19 mouse cellular contexts compared by ENCODE assay signal in genomic region chr1:36926246-36926645, GRCm38 (mm10). TPM values are rescaled to one million over a fixed set of nuclear protein-coding genes. Genes with fewer than 3 reads are reported as not detected.
DNase-seq lines count a peak whose midpoint lies in the region; ATAC-seq and TF ChIP-seq lines count a peak whose summit lies in the region.
"Had no signal": no experiment of that assay in that cellular context is flagged by ENCODE, and none has a peak within 500 bp of the region (broad histone marks: within the 10 kb centered on the region; RNA-seq: fewer than 3 reads in every experiment).

No protein-coding gene starts in this region.

- peak overlapping the region; percentile 15 to 48; a peak in 3 of 4 replicates for H3K27ac ChIP-seq in heart, embryonic 14.5 days (replicated peaks in 1 of 2; ENCODE audit: control insufficient read depth in 1 of 2, insufficient read depth in 1 of 2, low read depth in 2 of 2, low read length in 2 of 2)
- 0 out of 2 replicates have a peak overlapping the region, but pooled peaks have one; percentile 59 for H3K27ac ChIP-seq in intestine, embryonic 15.5 days
- peak overlapping the region; percentile 76 for H3K27ac ChIP-seq in intestine, postnatal 0 days (ENCODE audit: low read depth, low read length)
- peak overlapping the region; percentile 53; the same call in 1 of the 2 replicates for H3K27ac ChIP-seq in liver, postnatal 0 days (ENCODE audit: low read depth)
- H3K27ac ChIP-seq in forebrain, embryonic 16.5 days (ENCODE audit: low read length) = no peak overlapping the region
- H3K27ac ChIP-seq: forebrain, embryonic 13.5 days; limb, embryonic 13.5 days; macrophage; neural tube, embryonic 12.5 days had no signal

- DNase-seq in heart, postnatal 14 days = no peak
- DNase-seq in liver, postnatal 0 days = no peak
- no peak for DNase-seq in kidney, postnatal 25 days
- DNase-seq: adrenal gland, adult 8-10 months; cerebellum, adult 9-10 months; gastrocnemius, postnatal 14 days; kidney, adult 9 months; right cerebral cortex, postnatal 4 days; thymus, postnatal 14 days had no signal

- H3K9ac ChIP-seq in heart, embryonic 14.5 days (ENCODE audit: low read length) = no peak overlapping the region
- H3K9ac ChIP-seq in intestine, embryonic 15.5 days = no peak overlapping the region
- no peak overlapping the region for H3K9ac ChIP-seq in intestine, postnatal 0 days (ENCODE audit: low read depth, low read length)
- no peak overlapping the region for H3K9ac ChIP-seq in liver, postnatal 0 days (replicated peaks)
- no peak overlapping the region for H3K9ac ChIP-seq in forebrain, embryonic 16.5 days (replicated peaks; ENCODE audit: low read depth, low read length)
- H3K9ac ChIP-seq: forebrain, embryonic 13.5 days; limb, embryonic 13.5 days; neural tube, embryonic 12.5 days had no signal

- no peak for TF ChIP-seq CTCF in intestine, postnatal 0 days (IDR thresholded peaks at IDR 0.05; ENCODE audit: low read depth)
- TF ChIP-seq CTCF in liver, postnatal 0 days (IDR thresholded peaks at IDR 0.05; ENCODE audit: low read depth) = no peak

- H3K9me3 ChIP-seq in heart, embryonic 14.5 days (ENCODE audit: control insufficient read depth, low read length) = no peaks in the 10 kb centered on the region
- H3K9me3 ChIP-seq in intestine, embryonic 15.5 days = no peaks in the 10 kb centered on the region
- H3K9me3 ChIP-seq in intestine, postnatal 0 days (ENCODE audit: control insufficient read depth) = no peaks in the 10 kb centered on the region
- no peaks in the 10 kb centered on the region for H3K9me3 ChIP-seq in liver, postnatal 0 days (ENCODE audit: low read length)
- H3K9me3 ChIP-seq in forebrain, embryonic 16.5 days (ENCODE audit: control insufficient read depth, low read length) = no peaks in the 10 kb centered on the region
- H3K9me3 ChIP-seq: forebrain, embryonic 13.5 days; limb, embryonic 13.5 days; neural tube, embryonic 12.5 days had no signal

- H3K36me3 ChIP-seq in heart, embryonic 14.5 days (ENCODE audit: control insufficient read depth, insufficient read depth, low read length) = no peaks in the 10 kb centered on the region
- H3K36me3 ChIP-seq in intestine, embryonic 15.5 days = no peaks in the 10 kb centered on the region
- H3K36me3 ChIP-seq in intestine, postnatal 0 days (ENCODE audit: control insufficient read depth, insufficient read depth) = no peaks in the 10 kb centered on the region; the same call in 1 of the 2 replicates
- H3K36me3 ChIP-seq in liver, postnatal 0 days (replicated peaks; ENCODE audit: insufficient read depth, low read length) = peaks cover 5% of the 10 kb centered on the region
- H3K36me3 ChIP-seq in forebrain, embryonic 16.5 days (ENCODE audit: control insufficient read depth, insufficient read depth) = no peaks in the 10 kb centered on the region
- H3K36me3 ChIP-seq: limb, embryonic 13.5 days; neural tube, embryonic 12.5 days had no signal

- H3K27me3 ChIP-seq in heart, embryonic 14.5 days (ENCODE audit: control insufficient read depth, insufficient read depth, low read length) = no peaks in the 10 kb centered on the region
- H3K27me3 ChIP-seq in intestine, embryonic 15.5 days (replicated peaks) = no peaks in the 10 kb centered on the region
- H3K27me3 ChIP-seq in intestine, postnatal 0 days (replicated peaks; ENCODE audit: control insufficient read depth, insufficient read depth, low read length) = no peaks in the 10 kb centered on the region
- H3K27me3 ChIP-seq in liver, postnatal 0 days (ENCODE audit: insufficient read depth, low read length) = no peaks in the 10 kb centered on the region
- no peaks in the 10 kb centered on the region for H3K27me3 ChIP-seq in forebrain, embryonic 16.5 days (replicated peaks; ENCODE audit: control insufficient read depth, insufficient read depth, low read length)
- H3K27me3 ChIP-seq: forebrain, embryonic 13.5 days; limb, embryonic 13.5 days; neural tube, embryonic 12.5 days; Patski had no signal

- intact Hi-C loops in heart, postnatal 14 days (cut with DNase I) = no loop called here

- peaks cover 19 to 56% of the 10 kb centered on the region in 2 experiments for H3K4me1 ChIP-seq in heart, embryonic 14.5 days (ENCODE audit: control insufficient read depth in 2 of 2, insufficient read depth in 2 of 2, low read length in 2 of 2)
- peaks cover 30% of the 10 kb centered on the region for H3K4me1 ChIP-seq in intestine, embryonic 15.5 days (replicated peaks)
- peaks cover 21% of the 10 kb centered on the region for H3K4me1 ChIP-seq in intestine, postnatal 0 days (replicated peaks; ENCODE audit: control insufficient read depth, insufficient read depth, low read length)
- H3K4me1 ChIP-seq in liver, postnatal 0 days (ENCODE audit: insufficient read depth) = peaks cover 68% of the 10 kb centered on the region
- peaks cover 9% of the 10 kb centered on the region for H3K4me1 ChIP-seq in forebrain, embryonic 16.5 days (replicated peaks; ENCODE audit: control insufficient read depth, insufficient read depth, low read length)

- no peak for TF ChIP-seq EP300 in liver, postnatal 0 days (IDR thresholded peaks at IDR 0.05; ENCODE audit: low read depth)

- H3K4me3 ChIP-seq in heart, embryonic 14.5 days (ENCODE audit: control insufficient read depth in 1 of 2, insufficient read depth in 1 of 2, low read depth in 1 of 2, low read length in 2 of 2) = no peak overlapping the region
- H3K4me3 ChIP-seq in intestine, embryonic 15.5 days (replicated peaks) = no peak overlapping the region
- no peak overlapping the region for H3K4me3 ChIP-seq in intestine, postnatal 0 days (ENCODE audit: low read depth, low read length)
- H3K4me3 ChIP-seq in liver, postnatal 0 days (ENCODE audit: low read depth, low read length) = no peak overlapping the region
- H3K4me3 ChIP-seq in forebrain, embryonic 16.5 days (replicated peaks; ENCODE audit: low read length) = no peak overlapping the region
- H3K4me3 ChIP-seq: forebrain, embryonic 13.5 days; limb, embryonic 13.5 days; neural tube, embryonic 12.5 days had no signal

- H3K4me2 ChIP-seq in heart, embryonic 14.5 days (ENCODE audit: low read length) = peak overlapping the region; percentile 38
- peak overlapping the region; percentile 15; the same call in 1 of the 2 replicates for H3K4me2 ChIP-seq in intestine, embryonic 15.5 days (replicated peaks)
- peak overlapping the region; percentile 53 for H3K4me2 ChIP-seq in intestine, postnatal 0 days (replicated peaks; ENCODE audit: low read depth)
- no peak overlapping the region for H3K4me2 ChIP-seq in liver, postnatal 0 days (ENCODE audit: low read depth, low read length)
- H3K4me2 ChIP-seq in forebrain, embryonic 16.5 days (ENCODE audit: low read length) = no peak overlapping the region
- H3K4me2 ChIP-seq: forebrain, embryonic 13.5 days; limb, embryonic 13.5 days; midbrain, embryonic 11.5 days; neural tube, embryonic 12.5 days had no signal

- WGBS in heart, embryonic 14.5 days = 73% methylated on average over 4 of the region's 4 CpGs
- 67% methylated on average over 4 of the region's 4 CpGs for WGBS in intestine, embryonic 15.5 days
- 33% methylated on average over 4 of the region's 4 CpGs for WGBS in intestine, postnatal 0 days
- 68% methylated on average over 4 of the region's 4 CpGs for WGBS in liver, postnatal 0 days (ENCODE audit: insufficient replicate concordance)
- WGBS in forebrain, embryonic 16.5 days = 94% methylated on average over 4 of the region's 4 CpGs

- ATAC-seq in heart, embryonic 14.5 days (ENCODE audit: insufficient number of reproducible peaks, insufficient read depth, low FRiP score, low read depth) = no peak
- ATAC-seq in intestine, embryonic 15.5 days = 0 out of 2 replicates have a peak, but pooled peaks have one; percentile 16
- ATAC-seq in intestine, postnatal 0 days = peak; percentile 45
- ATAC-seq in liver, postnatal 0 days = no peak
- no peak for ATAC-seq in forebrain, embryonic 16.5 days
- ATAC-seq: forebrain, embryonic 13.5 days; Patski had no signal

RNA-seq across cellular contexts. Expression of gene Tmem131, which starts 17.2 kb away (rescaled TPM):
- polyA plus RNA-seq in heart, embryonic 14.5 days (2014; fragmentation: Nextera tagmentation; extraction: Ambion mirVana) = 9.5 and 10.0 TPM in 2 replicates
- total RNA-seq in heart, postnatal 14 days (2021) = 10 to 100 TPM; 40.1 to 42.7 TPM
- 13.3 and 13.7 TPM in 2 replicates for polyA plus RNA-seq in intestine, embryonic 15.5 days (2015; fragmentation: Nextera tagmentation; extraction: Ambion mirVana)
- polyA plus RNA-seq in intestine, postnatal 0 days (2015; fragmentation: Nextera tagmentation; extraction: Ambion mirVana) = 10.6 TPM in 2 replicates
- 4.8 and 6.1 TPM in 2 replicates for polyA plus RNA-seq in liver, postnatal 0 days (2015; fragmentation: Nextera tagmentation; extraction: Ambion mirVana)
- 14.2 and 14.4 TPM in 2 replicates for polyA plus RNA-seq in forebrain, embryonic 16.5 days (2015; fragmentation: Nextera tagmentation; extraction: Ambion mirVana)

Comparison
In these comparisons a context has a peak if more than half of its experiments do, and no peak if none do; other contexts are left out.
1. ATAC-seq: peak in intestine, embryonic 15.5 days (single experiment) and intestine, postnatal 0 days (single experiment); none in heart, embryonic 14.5 days (single experiment), liver, postnatal 0 days (single experiment) and forebrain, embryonic 16.5 days (single experiment).
2. H3K4me2 ChIP-seq: peak in heart, embryonic 14.5 days (single experiment), intestine, embryonic 15.5 days (single experiment) and intestine, postnatal 0 days (single experiment); none in liver, postnatal 0 days (single experiment) and forebrain, embryonic 16.5 days (single experiment).